Mouse (Mus musculus): Measurements from ENCODE around the gene Klhl3.

GRCm38 (mm10) chr13:58157036-58157435 is 43.6 kb upstream of the Klhl3 start:
- TF ChIP-seq POLR2A (IDR thresholded peaks at IDR 0.05; ENCODE audit: low read depth, low read length) (no peak), CTCF (IDR thresholded peaks at IDR 0.05; ENCODE audit: extremely low read depth, insufficient read length, insufficient replicate concordance, low read depth, low read length) (no peak)

Measured in small intestine, adult 2 months (tissue).